Mouse (Mus musculus) midbrain, embryonic 16.5 days (tissue): ENCODE measurements around the gene Poglut1. TPM values are rescaled to one million over a fixed set of nuclear protein-coding genes. Genes with fewer than 3 reads are reported as not detected.
"Not testable (repeated sequence)": the region's sequence is repeated elsewhere in the genome, so short reads cannot be mapped to it uniquely, and the experiment has no call there.

ENCODE experiments used
- ATAC-seq: fragments of 200-750 bp; cut with Nextera tagmentation; 2 replicates; pipeline ENCODE4 v1.8.0; 2017; ENCODE audit warnings: moderate TSS enrichment
- H3K27ac ChIP-seq: fragments of 300-500 bp; sonication (generic); 2 replicates; pipeline ENCODE4 v1.5.1; 2014; ENCODE audit warnings: mild to moderate bottlenecking, low read length, mixed read lengths
- H3K27me3 ChIP-seq: fragments of 300-500 bp; sonication (generic); 2 replicates; pipeline ENCODE4 v1.6.1; 2014; ENCODE audit warnings: low read depth, low read length, mixed read lengths; ENCODE audit not compliant: control insufficient read depth, insufficient read depth
- H3K36me3 ChIP-seq: fragments of 300-500 bp; sonication (generic); 2 replicates; pipeline ENCODE4 v1.6.1; 2014; ENCODE audit warnings: mild to moderate bottlenecking, low read length, moderate library complexity, mixed read lengths; ENCODE audit not compliant: control insufficient read depth, insufficient read depth
- H3K4me1 ChIP-seq: fragments of 300-500 bp; sonication (generic); 2 replicates; pipeline ENCODE4 v1.6.1; 2014; ENCODE audit warnings: mild to moderate bottlenecking, low read length, mixed read lengths; ENCODE audit not compliant: control insufficient read depth, insufficient read depth
- H3K4me2 ChIP-seq: fragments of 300-500 bp; sonication (generic); 2 replicates; pipeline ENCODE4 v1.6.1; 2014; ENCODE audit warnings: mild to moderate bottlenecking, low read length, mixed read lengths
- H3K4me3 ChIP-seq: fragments of 300-500 bp; sonication (generic); 2 replicates; pipeline ENCODE4 v1.5.1; 2014; ENCODE audit warnings: low read depth, mild to moderate bottlenecking, low read length, moderate library complexity, mixed read lengths
- H3K9ac ChIP-seq: fragments of 300-500 bp; sonication (generic); 2 replicates; pipeline ENCODE4 v1.6.1; 2014; ENCODE audit warnings: low read depth, low read length, mixed read lengths
- H3K9me3 ChIP-seq: fragments of 300-500 bp; sonication (generic); replicated peaks from 2 replicates; pipeline ENCODE4 v1.6.1; 2014; ENCODE audit warnings: mild to moderate bottlenecking, low read length, mixed read lengths; ENCODE audit not compliant: control insufficient read depth, poor library complexity, severe bottlenecking
- WGBS: fragments of 180-500 bp; shearing (Covaris S2); extraction: QIAGEN DNeasy Blood & Tissue Kit; methylation state at CpG from one replicate; pipeline ENCODE4 v1.1.7; 2014; 5-methylcytosine and 5-hydroxymethylcytosine counted together
- polyA plus RNA-seq: library from polyadenylated mRNA; unstranded; fragments of >200 nt; fragmentation: Nextera tagmentation; extraction: Ambion mirVana; gene quantifications from 2 replicates; pipeline ENCODE4 v1.2.1, GENCODE M21; 2015

Poglut1 gene
- polyA plus RNA-seq, 1 experiment from 2014 or later, result 51.4 TPM

GRCm38 (mm10) chr16:38482780-38483562, 67.1 kb downstream of the Poglut1 start:
- Histone ChIP-seq H3K4me1 (no peaks in the 10 kb centered on the region), H3K9ac (no peak overlapping the region), H3K36me3 (no peaks in the 10 kb centered on the region), H3K27me3 (peaks cover 4% of the 10 kb centered on the region; the same call in 1 of the 2 replicates), H3K9me3 (no peaks in the 10 kb centered on the region), H3K27ac (no peak overlapping the region), H3K4me2 (peak overlapping the region; percentile 51), H3K4me3 (peak overlapping the region; percentile 33)
- ATAC-seq, result peak; percentile 56; the same call in 1 of the 2 replicates
- 24% methylated on average over 32 of the region's 32 CpGs for WGBS

DNA sequence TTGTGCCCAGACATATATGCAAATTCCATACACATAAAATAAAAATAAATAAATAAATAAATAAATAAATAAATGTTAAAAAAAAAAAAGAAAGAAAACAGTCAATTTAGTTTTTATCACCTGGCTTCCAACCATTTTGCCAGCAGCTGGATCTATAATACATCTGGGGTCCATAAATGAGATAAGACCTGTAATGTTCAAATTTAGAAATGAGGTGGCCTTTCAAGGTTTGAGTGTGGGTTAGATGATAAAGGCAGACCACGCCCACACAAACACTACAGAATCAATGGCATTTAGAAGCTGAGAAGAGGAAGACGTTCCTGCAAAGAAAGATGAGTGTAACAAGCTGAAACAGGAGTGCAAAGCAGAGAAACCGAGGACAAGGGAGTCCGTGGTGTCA, 68.7 kb downstream of the Poglut1 start:
- no peak for ATAC-seq
- H3K36me3 ChIP-seq, result no peaks in the 10 kb centered on the region
- H3K27ac ChIP-seq, result no peak overlapping the region
- 0 out of 2 replicates have a peak, but pooled peaks cover 3% of the 10 kb centered on the region for H3K4me1 ChIP-seq
- H3K4me3 ChIP-seq, result no peak overlapping the region
- no peak overlapping the region for H3K4me2 ChIP-seq
- H3K9ac ChIP-seq, result no peak overlapping the region
- H3K27me3 ChIP-seq, result peaks cover 4% of the 10 kb centered on the region; the same call in 1 of the 2 replicates
- 83% methylated on average over 4 of the region's 4 CpGs for WGBS
- H3K9me3 ChIP-seq, result no peaks in the 10 kb centered on the region

- Histone ChIP-seq H3K27ac (no peak overlapping the region), H3K4me2 (no peak overlapping the region), H3K4me1 (0 out of 2 replicates have a peak, but pooled peaks cover 3% of the 10 kb centered on the region), H3K9me3 (no peaks in the 10 kb centered on the region), H3K36me3 (no peaks in the 10 kb centered on the region), H3K27me3 (peaks cover 4% of the 10 kb centered on the region; the same call in 1 of the 2 replicates), H3K4me3 (no peak overlapping the region), H3K9ac (no peak overlapping the region)
- 91% methylated on average over 3 of the region's 3 CpGs for WGBS
- no peak for ATAC-seq
Measured at GRCm38 (mm10) chr16:38478296-38478695, 71.8 kb downstream of the Poglut1 start.

- not testable (repeated sequence) for H3K27me3 ChIP-seq, H3K4me1 ChIP-seq, H3K9me3 ChIP-seq, H3K27ac ChIP-seq, H3K36me3 ChIP-seq, ATAC-seq
- 51% methylated on average over 14 of the region's 14 CpGs for WGBS
- H3K9ac ChIP-seq, result peak overlapping the region; percentile 51; the same call in 1 of the 2 replicates
- H3K4me3 ChIP-seq, result peak overlapping the region; percentile 39
- peak overlapping the region; percentile 77 for H3K4me2 ChIP-seq
Measured at GRCm38 (mm10) chr16:38477241-38477608, 72.8 kb downstream of the Poglut1 start.

GRCm38 (mm10) chr16:38476312-38477240, 73.5 kb downstream of the Poglut1 start:
- 0 out of 2 replicates have a peak, but pooled peaks have one; percentile 42 for ATAC-seq
- WGBS, result 10% methylated on average over 34 of the region's 34 CpGs
- peak overlapping the region; percentile 39 for H3K4me3 ChIP-seq
- H3K36me3 ChIP-seq, result no peaks in the 10 kb centered on the region
- no peaks in the 10 kb centered on the region for H3K27me3 ChIP-seq
- no peaks in the 10 kb centered on the region for H3K9me3 ChIP-seq
- H3K27ac ChIP-seq, result no peak overlapping the region
- H3K4me1 ChIP-seq, result 0 out of 2 replicates have a peak, but pooled peaks cover 3% of the 10 kb centered on the region
- peak overlapping the region; percentile 77 for H3K4me2 ChIP-seq
- peak overlapping the region; percentile 51 for H3K9ac ChIP-seq

- Histone ChIP-seq H3K36me3 (no peaks in the 10 kb centered on the region), H3K9me3 (no peaks in the 10 kb centered on the region), H3K27ac (no peak overlapping the region), H3K4me3 (peak overlapping the region; percentile 39; the same call in 1 of the 2 replicates), H3K4me2 (peak overlapping the region; percentile 77), H3K9ac (no peak overlapping the region), H3K4me1 (0 out of 2 replicates have a peak, but pooled peaks cover 3% of the 10 kb centered on the region), H3K27me3 (no peaks in the 10 kb centered on the region)
- no peak for ATAC-seq
- 66% methylated on average over 4 of the region's 4 CpGs for WGBS
Measured at GRCm38 (mm10) chr16:38475681-38476311, 74.3 kb downstream of the Poglut1 start.

Other genes starting within 250 kb of the Poglut1 start
- gene Maats1, start 208.1 kb downstream of the Poglut1 start, polyA plus RNA-seq, result 1.3 and 2.0 TPM in 2 replicates
- 66.0 and 68.5 TPM in 2 replicates for gene Cox17, start 203.3 kb downstream of the Poglut1 start, polyA plus RNA-seq
- not detected in 2 replicates for gene Gm21987, start 203.2 kb downstream of the Poglut1 start, polyA plus RNA-seq
- 0.47 and 0.83 TPM in 2 replicates for gene Popdc2, start 188.0 kb downstream of the Poglut1 start, polyA plus RNA-seq
- gene Pla1a, start 117.1 kb downstream of the Poglut1 start, polyA plus RNA-seq, result 0.36 and 0.68 TPM in 2 replicates
- 160 and 164 TPM in 2 replicates for gene Adprh, start 97.6 kb downstream of the Poglut1 start, polyA plus RNA-seq
- gene Cd80, start 94.7 kb downstream of the Poglut1 start, polyA plus RNA-seq, result 0.46 and 0.61 TPM in 2 replicates
- gene Timmdc1, start 27.6 kb downstream of the Poglut1 start, polyA plus RNA-seq, result 33.4 and 34.6 TPM in 2 replicates
- gene Tmem39a, start 8.4 kb upstream of the Poglut1 start, polyA plus RNA-seq, result 32.0 and 33.8 TPM in 2 replicates
- 3.7 and 4.1 TPM in 2 replicates for gene Arhgap31, start 163.0 kb upstream of the Poglut1 start, polyA plus RNA-seq
- gene B4galt4, start 192.0 kb upstream of the Poglut1 start, polyA plus RNA-seq, result 31.5 and 35.6 TPM in 2 replicates